Mouse (Mus musculus): Measurements from ENCODE around the gene Rabl2. TPM values are rescaled to one million over a fixed set of nuclear protein-coding genes. Genes with fewer than 3 reads are reported as not detected.
A peak's percentile ranks its signal among the peaks of the same experiment; 100 is the strongest.

Rabl2 gene
- total RNA-seq, 2 experiments from 2014 or later, result 2.3 to 4.7 TPM

DNA sequence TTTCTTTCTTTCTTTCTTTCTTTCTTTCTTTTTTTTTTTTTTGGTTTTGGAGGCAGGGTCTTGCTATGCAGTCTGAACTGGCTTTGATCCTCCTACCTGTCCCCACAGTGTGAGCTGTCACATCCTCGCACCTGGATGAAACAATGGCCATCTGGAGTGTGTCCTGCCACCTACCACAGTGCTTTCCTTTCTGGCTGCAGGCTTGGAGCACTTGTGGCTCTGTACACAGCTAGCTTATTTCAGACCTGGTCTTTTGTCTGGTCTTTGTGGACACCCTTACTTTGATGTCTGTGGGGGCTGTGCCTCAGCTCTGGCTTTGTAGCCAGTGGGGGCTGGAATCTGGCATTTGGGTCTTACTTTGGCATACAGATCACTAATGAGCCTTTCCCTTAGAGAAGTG is 40.0 kb downstream of the Rabl2 start:
- DNase-seq, result no peak

DNA sequence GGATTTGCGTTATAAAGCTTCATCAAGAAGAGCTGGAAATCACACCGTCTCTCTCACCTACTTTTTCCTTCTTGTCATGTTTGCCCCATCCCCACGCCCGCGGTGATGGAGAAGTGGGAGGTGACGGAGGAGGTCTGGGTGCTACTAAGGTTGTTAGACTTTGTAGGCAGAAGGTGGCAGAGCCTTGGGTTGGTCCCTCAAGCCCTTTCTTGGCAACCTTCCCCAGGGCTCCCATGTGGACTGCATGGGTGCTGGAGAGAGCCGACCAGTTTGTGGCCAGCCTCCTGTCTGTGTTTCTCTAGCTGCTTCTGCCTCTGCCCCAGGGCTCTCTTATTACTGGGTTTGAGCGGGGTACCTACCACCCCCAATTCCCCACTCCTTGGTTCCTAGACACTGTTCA is 41.2 kb downstream of the Rabl2 start:
- DNase-seq, result no peak

DNA sequence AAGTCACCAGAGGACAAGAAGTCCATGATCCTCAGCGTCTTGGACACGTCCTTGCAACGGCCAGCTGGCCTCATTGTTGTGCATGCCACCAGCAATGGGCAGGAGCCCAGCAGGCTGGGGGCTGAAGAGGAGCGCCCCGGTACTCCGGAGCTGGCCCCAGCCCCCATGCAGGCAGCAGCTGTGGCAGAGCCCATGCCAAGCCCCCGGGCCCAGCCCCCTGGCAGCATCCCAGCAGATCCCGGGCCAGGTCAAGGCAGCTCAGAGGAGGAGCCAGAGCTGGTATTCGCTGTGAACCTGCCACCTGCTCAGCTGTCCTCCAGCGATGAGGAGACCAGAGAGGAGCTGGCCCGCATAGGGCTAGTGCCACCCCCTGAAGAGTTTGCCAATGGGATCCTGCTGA is 42.9 kb downstream of the Rabl2 start:
- no peak for DNase-seq

DNA sequence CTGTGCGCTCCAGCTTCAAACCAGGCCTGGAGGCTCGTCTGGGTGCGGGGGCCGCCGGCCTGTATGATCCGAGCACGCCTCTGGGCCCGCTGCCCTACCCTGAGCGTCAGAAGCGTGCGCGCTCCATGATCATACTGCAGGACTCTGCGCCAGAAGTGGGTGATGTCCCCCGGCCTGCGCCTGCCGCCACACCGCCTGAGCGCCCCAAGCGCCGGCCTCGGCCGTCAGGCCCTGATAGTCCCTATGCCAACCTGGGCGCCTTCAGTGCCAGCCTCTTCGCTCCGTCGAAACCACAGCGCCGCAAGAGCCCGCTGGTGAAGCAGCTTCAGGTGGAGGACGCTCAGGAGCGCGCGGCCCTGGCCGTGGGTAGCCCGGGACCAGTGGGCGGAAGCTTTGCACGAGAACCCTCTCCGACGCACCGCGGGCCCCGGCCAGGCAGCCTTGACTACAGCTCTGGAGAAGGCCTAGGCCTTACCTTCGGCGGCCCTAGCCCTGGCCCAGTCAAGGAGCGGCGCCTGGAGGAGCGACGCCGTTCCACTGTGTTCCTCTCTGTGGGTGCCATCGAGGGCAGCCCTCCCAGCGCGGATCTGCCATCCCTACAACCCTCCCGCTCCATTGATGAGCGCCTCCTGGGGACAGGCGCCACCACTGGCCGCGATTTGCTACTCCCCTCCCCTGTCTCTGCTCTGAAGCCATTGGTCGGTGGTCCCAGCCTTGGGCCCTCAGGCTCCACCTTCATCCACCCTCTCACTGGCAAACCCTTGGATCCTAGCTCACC is 43.7 kb downstream of the Rabl2 start:
- no peak for DNase-seq

DNA sequence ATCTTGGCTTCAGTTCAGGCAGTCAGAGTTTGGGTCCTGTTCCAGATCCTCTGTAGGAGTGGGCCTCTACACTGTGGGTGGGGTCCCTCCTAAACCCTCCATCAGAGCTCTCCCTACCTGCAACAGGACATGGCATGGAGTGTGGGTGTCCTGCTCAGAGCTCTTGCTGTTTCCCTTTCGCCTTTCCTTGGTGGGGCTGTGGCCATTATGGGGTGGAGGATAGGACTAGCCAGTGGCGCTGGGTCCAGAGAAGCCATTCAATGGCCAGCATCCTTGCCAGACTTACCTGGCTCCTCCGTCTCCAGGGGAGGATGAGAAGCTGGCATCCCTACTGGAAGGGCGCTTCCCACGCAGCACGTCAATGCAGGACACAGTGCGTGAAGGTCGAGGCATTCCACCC is 44.4 kb downstream of the Rabl2 start:
- no peak for DNase-seq

DNA sequence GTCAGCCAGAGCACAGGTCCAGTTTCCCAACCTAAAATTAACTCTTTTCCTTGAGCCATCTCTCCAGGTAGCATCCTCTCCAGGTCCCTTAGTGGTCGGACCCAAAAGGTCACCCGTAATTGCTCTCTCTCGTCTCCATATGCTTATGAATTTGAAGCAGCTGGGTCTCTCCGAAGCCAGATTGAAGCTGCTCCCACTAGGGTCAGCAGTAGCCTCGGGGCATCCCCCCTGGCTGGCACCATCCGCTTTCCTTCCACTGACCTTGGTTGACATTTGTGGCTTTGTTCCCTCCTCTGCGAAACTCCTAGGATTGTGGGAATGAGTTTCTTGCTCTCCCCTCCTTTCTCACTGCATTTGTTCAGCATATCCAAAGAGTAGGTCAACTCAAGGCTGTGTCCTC is 47.6 kb downstream of the Rabl2 start:
- DNase-seq, result no peak

DNA sequence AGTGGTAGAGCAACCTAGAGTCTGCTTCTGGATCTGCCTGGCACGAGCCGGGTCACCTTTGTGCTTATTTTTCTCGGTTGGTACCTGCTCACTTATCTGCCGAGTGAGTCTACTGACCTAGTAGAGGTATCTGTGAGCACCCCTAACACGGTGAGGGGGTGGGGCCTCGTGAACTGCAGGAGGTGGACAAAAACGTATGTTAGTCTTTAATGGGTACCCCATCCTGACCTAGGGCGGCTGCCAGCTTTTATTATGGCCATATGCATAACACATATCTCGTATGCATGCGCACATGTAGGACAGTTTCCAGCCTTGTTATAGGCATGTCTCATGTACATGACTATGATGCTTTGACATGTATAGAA is 57.9 kb downstream of the Rabl2 start:
- DNase-seq, result peak in 1 of 2 experiments; percentile 0

DNA sequence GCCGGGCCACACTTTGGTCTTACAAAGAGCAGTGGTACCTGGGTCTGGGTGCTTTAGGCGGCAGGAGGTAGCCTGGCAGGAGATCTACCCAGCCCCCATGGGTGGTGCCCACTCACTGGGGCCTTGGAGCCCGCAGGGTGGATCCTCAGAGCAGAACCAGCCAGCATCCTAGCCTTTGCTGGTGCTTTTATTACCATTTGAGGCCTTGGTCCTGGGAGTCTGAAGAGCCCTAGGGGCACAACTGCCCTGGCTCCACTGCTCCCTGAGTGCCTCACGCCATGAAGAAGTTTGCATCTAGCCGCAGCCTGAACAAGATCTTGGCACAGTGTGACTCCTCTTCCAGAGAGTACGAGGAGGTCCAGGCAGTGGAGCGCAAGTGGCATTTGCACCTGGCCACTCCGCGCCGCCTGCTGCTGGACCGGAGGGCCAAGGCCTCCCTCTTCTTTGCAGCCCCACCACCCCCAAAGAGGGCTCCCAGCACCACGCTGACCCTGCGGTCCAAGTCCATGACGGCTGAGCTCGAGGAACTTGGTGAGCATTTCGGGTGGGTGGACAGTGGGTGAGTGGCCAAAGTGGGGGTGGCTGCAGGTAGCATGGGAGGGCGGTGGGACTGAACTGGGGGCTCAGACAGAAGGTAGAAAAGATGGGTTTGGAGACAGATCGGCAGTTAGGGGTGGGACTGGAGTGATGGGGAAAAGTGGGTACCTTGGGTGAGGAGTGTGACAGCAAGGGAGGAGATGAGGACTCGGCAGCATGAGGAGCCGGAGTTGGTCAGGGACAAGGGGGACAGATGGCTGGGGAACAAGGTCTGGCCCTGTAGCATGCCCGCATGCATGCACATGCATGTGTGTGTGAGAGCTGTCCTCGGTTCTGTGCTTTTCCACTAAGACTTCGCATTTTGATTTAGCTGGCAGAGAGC is 58.5 kb downstream of the Rabl2 start:
- DNase-seq, result peak in 1 of 2 experiments; percentile 0

Other genes with a start within 250 kb of the Rabl2 start
- 10 to 100 TPM; 25.8 to 26.1 TPM for gene Lmf2, start 236.3 kb downstream of the Rabl2 start, total RNA-seq (2021)
- 10 to 100 TPM; 50.7 to 62.9 TPM for gene Ncaph2, start 236.2 kb downstream of the Rabl2 start, total RNA-seq (2021)
- gene Sco2, start 218.1 kb downstream of the Rabl2 start, total RNA-seq (2021), result 10 to 100 TPM; 29.0 to 30.9 TPM
- under 1 TPM; 0.49 to 0.50 TPM for gene Tymp, start 214.9 kb downstream of the Rabl2 start, total RNA-seq (2021)
- 1 to 10 TPM in 1 of 2 experiments, under 1 TPM in 1; 0.72 to 1.7 TPM for gene Odf3b, start 212.6 kb downstream of the Rabl2 start, total RNA-seq (2021)
- gene Klhdc7b, start 207.0 kb downstream of the Rabl2 start, total RNA-seq (2021), result not detected
- gene Syce3, start 181.4 kb downstream of the Rabl2 start, total RNA-seq (2021), result not detected
- gene Cpt1b, start 166.1 kb downstream of the Rabl2 start, total RNA-seq (2021), result 100 to 1,000 TPM; 559 to 601 TPM
- gene C730034F03Rik, start 162.3 kb downstream of the Rabl2 start, total RNA-seq (2021), result 1 to 10 TPM; 1.3 to 1.6 TPM
- 1 to 10 TPM; 4.6 to 5.0 TPM for gene Gm44502, start 162.2 kb downstream of the Rabl2 start, total RNA-seq (2021)
- 10 to 100 TPM; 44.8 to 55.0 TPM for gene Chkb, start 162.0 kb downstream of the Rabl2 start, total RNA-seq (2021)
- under 1 TPM; 0.07 to 0.33 TPM for gene Mapk8ip2, start 138.0 kb downstream of the Rabl2 start, total RNA-seq (2021)
- gene Arsa, start 114.5 kb downstream of the Rabl2 start, total RNA-seq (2021), result 10 to 100 TPM; 12.5 to 15.2 TPM
- 10 to 100 TPM; 35.9 to 40.4 TPM for gene Shank3, start 92.3 kb downstream of the Rabl2 start, total RNA-seq (2021)
- gene Acr, start 23.6 kb downstream of the Rabl2 start, total RNA-seq (2021), result under 1 TPM in 1 of 2 experiments, not detected in 1; 0.35 TPM
- gene Syt10, start 249.9 kb upstream of the Rabl2 start, total RNA-seq (2021), result not detected